Mouse (Mus musculus) cerebellum, adult 11 months (tissue): ENCODE measurements around the gene Vmn1r40.

Experiments
- DNase-seq: peaks from one replicate; pipeline ENCODE4 v3.0.0; 2022

Gene Vmn1r40

GRCm38 (mm10) chr6:89707240-89707639 lies at the start of gene Vmn1r40:
Gene Vmn1r40 (plus strand): TSS chr6:89707540.
- DNase-seq: no peak

- DNase-seq: no peak
Measured at GRCm38 (mm10) chr6:89658342-89658741, 49.0 kb upstream of the Vmn1r40 start.

GRCm38 (mm10) chr6:89658931-89659330 lies 48.4 kb upstream of the Vmn1r40 start:
- no peak for DNase-seq

GRCm38 (mm10) chr6:89659692-89660423 lies 47.5 kb upstream of the Vmn1r40 start:
- DNase-seq: no peak

- no peak for DNase-seq
Measured at GRCm38 (mm10) chr6:89660490-89660889, 46.9 kb upstream of the Vmn1r40 start.

GRCm38 (mm10) chr6:89662521-89662920 lies 44.8 kb upstream of the Vmn1r40 start:
- DNase-seq: no peak

- no peak for DNase-seq
Measured at GRCm38 (mm10) chr6:89665155-89665554, 42.2 kb upstream of the Vmn1r40 start.

GRCm38 (mm10) chr6:89665667-89666066 lies 41.7 kb upstream of the Vmn1r40 start:
- DNase-seq: no peak

- no peak for DNase-seq
Measured at GRCm38 (mm10) chr6:89666976-89667375, 40.4 kb upstream of the Vmn1r40 start.

- no peak for DNase-seq
Measured at GRCm38 (mm10) chr6:89669556-89669955, 37.8 kb upstream of the Vmn1r40 start.

GRCm38 (mm10) chr6:89671431-89671830 lies 35.9 kb upstream of the Vmn1r40 start:
- DNase-seq: no peak

- no peak for DNase-seq
Measured at GRCm38 (mm10) chr6:89672641-89673040, 34.7 kb upstream of the Vmn1r40 start.

GRCm38 (mm10) chr6:89673135-89673780 lies 34.1 kb upstream of the Vmn1r40 start:
- DNase-seq: no peak

GRCm38 (mm10) chr6:89678522-89678921 lies 28.8 kb upstream of the Vmn1r40 start:
- no peak for DNase-seq

- peak; percentile 60 for DNase-seq
Measured at GRCm38 (mm10) chr6:89679291-89679835, 28.0 kb upstream of the Vmn1r40 start.

- DNase-seq: peak; percentile 76
Measured at GRCm38 (mm10) chr6:89680155-89680554, 27.2 kb upstream of the Vmn1r40 start.

GRCm38 (mm10) chr6:89684231-89684630 lies 23.1 kb upstream of the Vmn1r40 start:
- DNase-seq: no peak

- DNase-seq: no peak
Measured at GRCm38 (mm10) chr6:89687100-89687499, 20.2 kb upstream of the Vmn1r40 start.

- no peak for DNase-seq
Measured at GRCm38 (mm10) chr6:89706624-89707023, 716 bp upstream of the Vmn1r40 start.

GRCm38 (mm10) chr6:89718051-89718450 lies 10.7 kb downstream of the Vmn1r40 start:
- DNase-seq: no peak

GRCm38 (mm10) chr6:89740466-89740865 lies 33.1 kb downstream of the Vmn1r40 start, which contains the start of gene Vmn1r41:
Gene Vmn1r41 (plus strand): TSS chr6:89740766.
- no peak for DNase-seq

GRCm38 (mm10) chr6:89742811-89743210 lies 35.5 kb downstream of the Vmn1r40 start:
- no peak for DNase-seq
